Mouse (Mus musculus): Measurements from ENCODE around the gene Vamp5. TPM values are rescaled to one million over a fixed set of nuclear protein-coding genes. Genes with fewer than 3 reads are reported as not detected.

The Vamp5 gene
- polyA plus RNA-seq, 1 experiment from 2014 or later: 13.0 TPM

Other genes with a start within 250 kb of the Vamp5 start
- gene Atoh8, start 144.9 kb downstream of the Vamp5 start, polyA plus RNA-seq (2016; fragmentation: Nextera tagmentation; extraction: Ambion mirVana): 11.2 and 11.5 TPM in 2 replicates
- gene Sftpb, start 75.9 kb downstream of the Vamp5 start, polyA plus RNA-seq (2016; fragmentation: Nextera tagmentation; extraction: Ambion mirVana): not detected in 2 replicates
- gene Usp39, start 35.3 kb downstream of the Vamp5 start, polyA plus RNA-seq (2016; fragmentation: Nextera tagmentation; extraction: Ambion mirVana): 90.1 and 91.5 TPM in 2 replicates
- gene 0610030E20Rik, start 33.2 kb downstream of the Vamp5 start, polyA plus RNA-seq (2016; fragmentation: Nextera tagmentation; extraction: Ambion mirVana): 28.7 and 29.8 TPM in 2 replicates
- gene Tmem150a, start 25.0 kb downstream of the Vamp5 start, polyA plus RNA-seq (2016; fragmentation: Nextera tagmentation; extraction: Ambion mirVana): 5.6 and 5.8 TPM in 2 replicates
- 108 and 111 TPM in 2 replicates for gene Rnf181, start 13.5 kb downstream of the Vamp5 start, polyA plus RNA-seq (2016; fragmentation: Nextera tagmentation; extraction: Ambion mirVana)
- 35.9 and 40.5 TPM in 2 replicates for gene Vamp8, start 10.2 kb upstream of the Vamp5 start, polyA plus RNA-seq (2016; fragmentation: Nextera tagmentation; extraction: Ambion mirVana)
- 16.8 and 19.0 TPM in 2 replicates for gene Ggcx, start 33.8 kb upstream of the Vamp5 start, polyA plus RNA-seq (2016; fragmentation: Nextera tagmentation; extraction: Ambion mirVana)
- 490 and 511 TPM in 2 replicates for gene Mat2a, start 59.1 kb upstream of the Vamp5 start, polyA plus RNA-seq (2016; fragmentation: Nextera tagmentation; extraction: Ambion mirVana)
- 0.11 and 0.30 TPM in 2 replicates for gene Sh2d6, start 141.2 kb upstream of the Vamp5 start, polyA plus RNA-seq (2016; fragmentation: Nextera tagmentation; extraction: Ambion mirVana)
- gene Capg, start 163.9 kb upstream of the Vamp5 start, polyA plus RNA-seq (2016; fragmentation: Nextera tagmentation; extraction: Ambion mirVana): 8.9 and 10.5 TPM in 2 replicates
- gene Elmod3, start 217.9 kb upstream of the Vamp5 start, polyA plus RNA-seq (2016; fragmentation: Nextera tagmentation; extraction: Ambion mirVana): 12.5 and 13.7 TPM in 2 replicates
- 8.1 and 8.3 TPM in 2 replicates for gene Retsat, start 218.0 kb upstream of the Vamp5 start, polyA plus RNA-seq (2016; fragmentation: Nextera tagmentation; extraction: Ambion mirVana)
- 28.6 and 28.7 TPM in 2 replicates for gene Tgoln1, start 236.5 kb upstream of the Vamp5 start, polyA plus RNA-seq (2016; fragmentation: Nextera tagmentation; extraction: Ambion mirVana)